9 mouse cellular contexts compared by ENCODE assay signal in the genomic region with DNA sequence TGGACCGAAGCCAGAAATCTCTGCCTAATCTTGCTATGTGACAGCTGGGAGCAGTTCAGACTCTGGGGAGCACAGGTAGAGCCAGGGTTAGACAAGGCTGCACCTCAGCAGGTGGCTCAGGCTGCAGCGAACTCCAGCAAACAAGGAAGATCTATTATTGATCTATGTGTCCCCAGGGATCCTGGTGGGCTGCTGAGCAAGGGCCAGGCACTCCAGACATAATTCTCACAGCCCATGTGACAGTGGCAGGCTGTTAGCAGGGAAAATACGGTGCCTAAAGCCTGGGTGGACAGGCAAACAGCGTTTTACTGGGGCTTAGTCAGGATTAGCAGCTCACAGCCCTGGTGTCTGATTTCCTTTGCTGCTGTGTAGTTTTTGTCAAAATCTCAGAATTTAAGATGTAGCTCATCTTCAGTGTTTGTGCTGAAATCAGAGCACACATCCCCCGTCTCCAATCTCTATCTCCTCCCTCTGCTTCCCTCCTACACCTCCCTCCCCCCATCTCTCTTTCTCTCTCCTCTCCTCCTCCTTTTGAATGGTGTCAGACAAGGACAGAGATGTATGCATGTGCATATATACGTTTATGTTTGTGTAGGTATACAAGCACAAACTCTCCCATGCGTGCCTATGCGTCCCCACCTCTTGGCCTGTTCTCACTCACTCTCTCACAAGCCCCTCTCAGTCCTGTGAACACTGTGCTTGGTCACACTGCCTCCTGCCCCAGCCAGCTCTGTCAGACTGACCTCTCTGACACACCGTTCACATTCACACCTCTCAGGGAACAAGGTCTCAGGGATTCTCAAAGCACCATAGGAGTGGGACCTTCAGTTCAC. TPM values are rescaled to one million over a fixed set of nuclear protein-coding genes. Genes with fewer than 3 reads are reported as not detected.
DNase-seq lines count a peak whose midpoint lies in the region; ATAC-seq lines count a peak whose summit lies in the region.
"Had no signal": no experiment of that assay in that cellular context is flagged by ENCODE, and none has a peak within 500 bp of the region (broad histone marks: within the 10 kb centered on the region; RNA-seq: fewer than 3 reads in every experiment).

No protein-coding gene starts in this region.

- no peaks in the 10 kb centered on the region for H3K36me3 ChIP-seq in hindbrain, embryonic 12.5 days
- no peaks in the 10 kb centered on the region for H3K36me3 ChIP-seq in hindbrain, embryonic 14.5 days (replicated peaks; ENCODE audit: control insufficient read depth, insufficient read depth)
- no peaks in the 10 kb centered on the region for H3K36me3 ChIP-seq in midbrain, embryonic 11.5 days (ENCODE audit: control insufficient read depth, insufficient read depth, low read length)
- H3K36me3 ChIP-seq: embryonic facial prominence, embryonic 12.5 days had no signal

- no peaks in the 10 kb centered on the region for H3K27me3 ChIP-seq in hindbrain, embryonic 12.5 days
- H3K27me3 ChIP-seq in hindbrain, embryonic 14.5 days (ENCODE audit: control insufficient read depth, insufficient read depth, low read length): no peaks in the 10 kb centered on the region
- no peaks in the 10 kb centered on the region for H3K27me3 ChIP-seq in midbrain, embryonic 11.5 days (ENCODE audit: control insufficient read depth, insufficient read depth, low read length)
- H3K27me3 ChIP-seq: embryonic facial prominence, embryonic 12.5 days had no signal

- ATAC-seq in hindbrain, embryonic 12.5 days (ENCODE audit: low FRiP score): peak; percentile 55; the same call in 1 of the 2 replicates
- ATAC-seq in hindbrain, embryonic 14.5 days (ENCODE audit: low FRiP score): no peak; the same call in 1 of the 2 replicates
- peak; percentile 82 for ATAC-seq in midbrain, embryonic 11.5 days (ENCODE audit: low FRiP score)

- H3K4me1 ChIP-seq in hindbrain, embryonic 12.5 days: peaks cover 12% of the 10 kb centered on the region
- H3K4me1 ChIP-seq in hindbrain, embryonic 14.5 days (replicated peaks; ENCODE audit: control insufficient read depth, insufficient read depth, low read length): 0 out of 2 replicates have a peak, but pooled peaks cover 3% of the 10 kb centered on the region
- no peaks in the 10 kb centered on the region for H3K4me1 ChIP-seq in midbrain, embryonic 11.5 days (ENCODE audit: control insufficient read depth, insufficient read depth, low read length)
- H3K4me1 ChIP-seq: embryonic facial prominence, embryonic 12.5 days had no signal

- H3K4me2 ChIP-seq in hindbrain, embryonic 12.5 days (replicated peaks): no peak overlapping the region
- H3K4me2 ChIP-seq in hindbrain, embryonic 14.5 days (replicated peaks): no peak overlapping the region
- no peak overlapping the region for H3K4me2 ChIP-seq in midbrain, embryonic 11.5 days
- H3K4me2 ChIP-seq: embryonic facial prominence, embryonic 12.5 days had no signal

- peak; percentile 20 to 34 for DNase-seq in cerebellum, postnatal 14 days
- DNase-seq in cerebellum, postnatal 36 days: no peak
- DNase-seq in hindbrain, embryonic 14.5 days (ENCODE audit: low spot score): no peak
- DNase-seq in MN1 (ENCODE audit: low spot score): peak; percentile 11
- no peak for DNase-seq in midbrain, embryonic 11.5 days (ENCODE audit: low spot score, missing footprints)
- no peak for DNase-seq in adrenal gland, postnatal 4 days (ENCODE audit: low spot score in 2 of 2)
- DNase-seq in gastrocnemius, adult 8-10 months (ENCODE audit: low spot score in 2 of 2): no peak

- no peaks in the 10 kb centered on the region for H3K9me3 ChIP-seq in hindbrain, embryonic 12.5 days (replicated peaks)
- H3K9me3 ChIP-seq in hindbrain, embryonic 14.5 days (ENCODE audit: control insufficient read depth, low read length): no peaks in the 10 kb centered on the region
- no peaks in the 10 kb centered on the region for H3K9me3 ChIP-seq in midbrain, embryonic 11.5 days (ENCODE audit: control insufficient read depth, low read length)

- H3K4me3 ChIP-seq in hindbrain, embryonic 12.5 days: no peak overlapping the region
- no peak overlapping the region for H3K4me3 ChIP-seq in hindbrain, embryonic 14.5 days (replicated peaks; ENCODE audit: low read length)
- H3K4me3 ChIP-seq in midbrain, embryonic 11.5 days (ENCODE audit: low read depth, low read length): no peak overlapping the region
- H3K4me3 ChIP-seq: embryonic facial prominence, embryonic 12.5 days had no signal

- H3K27ac ChIP-seq in hindbrain, embryonic 12.5 days: no peak overlapping the region
- no peak overlapping the region for H3K27ac ChIP-seq in hindbrain, embryonic 14.5 days
- no peak overlapping the region for H3K27ac ChIP-seq in midbrain, embryonic 11.5 days (ENCODE audit: low read depth, low read length)
- H3K27ac ChIP-seq: embryonic facial prominence, embryonic 12.5 days had no signal

- no peak overlapping the region for H3K9ac ChIP-seq in hindbrain, embryonic 12.5 days
- no peak overlapping the region for H3K9ac ChIP-seq in hindbrain, embryonic 14.5 days
- no peak overlapping the region for H3K9ac ChIP-seq in midbrain, embryonic 11.5 days (ENCODE audit: low read length)
- H3K9ac ChIP-seq: embryonic facial prominence, embryonic 12.5 days had no signal

- WGBS in hindbrain, embryonic 12.5 days: 61% methylated on average over 9 of the region's 9 CpGs
- 58% methylated on average over 9 of the region's 9 CpGs for WGBS in hindbrain, embryonic 14.5 days
- 59% methylated on average over 9 of the region's 9 CpGs for WGBS in midbrain, embryonic 11.5 days

RNA-seq across cellular contexts. Expression of a gene that starts 52.8 kb away (rescaled TPM):
- 1.1 and 1.3 TPM in 2 replicates for polyA plus RNA-seq in hindbrain, embryonic 12.5 days (2016; fragmentation: Nextera tagmentation; extraction: Ambion mirVana)
- 6.9 and 8.4 TPM in 2 replicates for polyA plus RNA-seq in hindbrain, embryonic 14.5 days (2014; fragmentation: Nextera tagmentation; extraction: Ambion mirVana)
- polyA plus RNA-seq in midbrain, embryonic 11.5 days (2014; fragmentation: Nextera tagmentation; extraction: Ambion mirVana): 0.25 and 0.34 TPM in 2 replicates
- 10 to 100 TPM; 15.4 to 16.9 TPM for total RNA-seq in adrenal gland, postnatal 4 days (2021)
- under 1 TPM; 0.35 to 0.77 (median 0.58) TPM for total RNA-seq in gastrocnemius, adult 8-10 months (2022)

Comparison
In these comparisons a context has a peak if more than half of its experiments do, and no peak if none do; other contexts are left out.
1. DNase-seq: peak in cerebellum, postnatal 14 days (2 of 2) and MN1 (single experiment); none in cerebellum, postnatal 36 days (0 of 2), hindbrain, embryonic 14.5 days (single experiment), midbrain, embryonic 11.5 days (single experiment), adrenal gland, postnatal 4 days (0 of 2) and gastrocnemius, adult 8-10 months (0 of 2).